Mouse (Mus musculus): ENCODE measurements at regions not wholly inside any gene's neighbourhood (a gene's known extent, or its start where the extent isn't known, plus 50 kb on each side); places are given as distances from the start of the nearest gene placed in this dataset.

DNA sequence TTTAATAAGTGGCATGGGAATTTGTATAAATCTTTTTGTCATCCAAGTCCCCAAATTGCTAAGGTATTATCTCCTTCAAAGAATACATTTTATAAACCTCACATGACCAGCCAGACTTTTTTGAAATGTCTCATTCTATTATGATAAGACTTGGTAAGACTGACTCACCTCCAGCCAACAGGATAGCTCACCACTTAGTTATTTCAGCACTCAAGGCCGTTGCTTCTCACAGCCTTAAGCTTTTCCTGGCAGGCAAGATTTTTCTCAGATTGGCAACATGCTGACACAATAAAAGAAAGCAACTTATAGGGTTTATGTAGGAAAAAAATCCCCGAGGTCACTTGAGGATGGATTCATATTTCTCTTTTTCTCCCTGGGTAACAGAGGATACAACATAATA is 935.9 kb upstream of the Acvr2a start:
- no peak overlapping the region for H3K9ac ChIP-seq (replicated peaks; ENCODE audit: low read length, poor library complexity, severe bottlenecking)
- TF ChIP-seq CTCF (IDR thresholded peaks at IDR 0.05) = no peak
- H3K4me2 ChIP-seq (ENCODE audit: low read depth, low read length, poor library complexity, severe bottlenecking) = no peak overlapping the region
- DNase-seq (ENCODE audit: low spot score) = no peak
- no peaks in the 10 kb centered on the region for H3K27me3 ChIP-seq (ENCODE audit: insufficient read depth, low read length)
- no peaks in the 10 kb centered on the region for H3K9me3 ChIP-seq (ENCODE audit: low read length)
- H3K27ac ChIP-seq (ENCODE audit: low read depth, low read length) = no peak overlapping the region
- ATAC-seq (ENCODE audit: low FRiP score) = no peak
- H3K4me3 ChIP-seq (ENCODE audit: low read depth, low read length) = no peak overlapping the region
- H3K4me1 ChIP-seq (ENCODE audit: insufficient read depth, low read length) = no peaks in the 10 kb centered on the region
- H3K36me3 ChIP-seq (ENCODE audit: insufficient read depth, low read length) = no peaks in the 10 kb centered on the region
- 51% methylated on average over 2 of the region's 2 CpGs for WGBS

DNA sequence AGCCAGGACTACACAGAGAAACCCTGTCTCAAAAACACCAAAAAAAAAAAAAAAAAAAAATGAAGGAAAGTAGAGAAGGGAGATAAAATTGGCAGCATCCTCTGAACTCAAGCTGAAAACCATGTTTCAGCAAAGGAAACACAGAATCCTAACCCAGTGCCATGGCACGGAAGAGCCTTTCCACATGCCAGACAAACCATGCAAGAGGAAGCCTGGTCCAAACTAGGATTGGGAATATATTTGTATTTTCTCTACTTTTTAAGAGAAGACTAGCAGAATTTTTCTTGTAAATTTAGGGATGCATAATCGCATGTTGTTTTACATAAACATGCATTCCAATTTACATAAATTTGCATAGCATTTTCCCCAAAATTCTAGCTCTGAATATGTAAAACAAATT is 934.8 kb upstream of the Acvr2a start:
- no peak for ATAC-seq (ENCODE audit: low FRiP score)
- 87% methylated on average over 2 of the region's 2 CpGs for WGBS

DNA sequence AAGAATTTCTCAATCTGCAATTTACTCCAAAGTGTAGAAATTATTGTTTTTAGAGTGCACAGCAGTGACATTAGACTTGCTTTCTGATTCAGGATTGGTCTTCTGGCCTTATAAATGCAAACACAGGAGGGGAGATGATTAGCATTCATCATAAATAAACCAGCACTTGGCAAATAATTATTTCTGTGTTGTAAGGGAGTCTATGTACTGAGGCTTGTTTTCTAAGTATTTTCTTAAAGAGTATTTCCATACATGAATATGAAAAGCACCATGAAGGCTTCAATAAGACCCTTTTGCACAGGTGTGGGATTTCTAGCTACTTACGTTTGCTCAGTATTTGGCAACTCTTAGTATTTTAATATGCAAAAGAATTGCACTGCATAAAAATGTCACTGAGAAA is 934.1 kb upstream of the Acvr2a start:
- H3K4me1 ChIP-seq (ENCODE audit: insufficient read depth, low read length) = no peaks in the 10 kb centered on the region
- no peak overlapping the region for H3K4me2 ChIP-seq (ENCODE audit: low read depth, low read length, poor library complexity, severe bottlenecking)
- H3K36me3 ChIP-seq (ENCODE audit: insufficient read depth, low read length) = no peaks in the 10 kb centered on the region
- no peaks in the 10 kb centered on the region for H3K9me3 ChIP-seq (ENCODE audit: low read length)
- H3K4me3 ChIP-seq (ENCODE audit: low read depth, low read length) = no peak overlapping the region
- TF ChIP-seq CTCF (IDR thresholded peaks at IDR 0.05) = no peak
- H3K27me3 ChIP-seq (ENCODE audit: insufficient read depth, low read length) = no peaks in the 10 kb centered on the region
- no peak overlapping the region for H3K9ac ChIP-seq (replicated peaks; ENCODE audit: low read length, poor library complexity, severe bottlenecking)
- DNase-seq (ENCODE audit: low spot score) (no peak), ATAC-seq (ENCODE audit: low FRiP score) (no peak)
- H3K27ac ChIP-seq (ENCODE audit: low read depth, low read length) = no peak overlapping the region
- WGBS = 69% methylated on average over 1 of the region's 1 CpGs

More for the DNA sequence above, 934.8 kb upstream of the Acvr2a start:
- no peak for DNase-seq (ENCODE audit: low spot score)
- Histone ChIP-seq H3K27ac (ENCODE audit: low read depth, low read length) (no peak overlapping the region), H3K4me1 (ENCODE audit: insufficient read depth, low read length) (no peaks in the 10 kb centered on the region), H3K9me3 (ENCODE audit: low read length) (no peaks in the 10 kb centered on the region), H3K27me3 (ENCODE audit: insufficient read depth, low read length) (no peaks in the 10 kb centered on the region), H3K36me3 (ENCODE audit: insufficient read depth, low read length) (no peaks in the 10 kb centered on the region), H3K4me2 (ENCODE audit: low read depth, low read length, poor library complexity, severe bottlenecking) (no peak overlapping the region), H3K4me3 (ENCODE audit: low read depth, low read length) (no peak overlapping the region), H3K9ac (replicated peaks; ENCODE audit: low read length, poor library complexity, severe bottlenecking) (no peak overlapping the region)
- no peak for TF ChIP-seq CTCF (IDR thresholded peaks at IDR 0.05)

DNA sequence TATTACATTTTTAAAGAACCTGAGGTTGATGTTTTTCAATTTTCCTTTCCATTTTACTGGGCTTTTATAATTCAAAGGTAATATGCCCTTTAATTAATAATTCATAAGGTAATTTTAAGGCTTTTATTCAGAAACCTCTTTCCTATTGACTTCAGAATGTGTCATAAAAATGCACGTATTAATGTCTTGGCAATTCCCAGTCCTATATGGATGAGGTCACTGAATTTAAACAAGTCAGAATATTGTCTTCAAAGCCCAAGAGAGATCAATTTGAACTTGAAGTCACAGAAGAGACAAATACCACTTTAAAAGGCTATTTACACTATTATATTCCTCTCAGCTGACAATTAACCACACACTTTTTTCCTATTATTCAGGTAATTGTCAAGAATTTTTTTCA is 925.7 kb upstream of the Acvr2a start:
- no peak for ATAC-seq (ENCODE audit: low FRiP score)
- no peak for TF ChIP-seq CTCF (IDR thresholded peaks at IDR 0.05)
- Histone ChIP-seq H3K9me3 (ENCODE audit: low read length) (no peaks in the 10 kb centered on the region), H3K4me2 (ENCODE audit: low read depth, low read length, poor library complexity, severe bottlenecking) (no peak overlapping the region), H3K27me3 (ENCODE audit: insufficient read depth, low read length) (no peaks in the 10 kb centered on the region), H3K27ac (ENCODE audit: low read depth, low read length) (no peak overlapping the region), H3K36me3 (ENCODE audit: insufficient read depth, low read length) (no peaks in the 10 kb centered on the region), H3K4me3 (ENCODE audit: low read depth, low read length) (no peak overlapping the region), H3K9ac (replicated peaks; ENCODE audit: low read length, poor library complexity, severe bottlenecking) (no peak overlapping the region), H3K4me1 (ENCODE audit: insufficient read depth, low read length) (no peaks in the 10 kb centered on the region)
- DNase-seq (ENCODE audit: low spot score) = no peak
- 32% methylated on average over 1 of the region's 1 CpGs for WGBS

DNA sequence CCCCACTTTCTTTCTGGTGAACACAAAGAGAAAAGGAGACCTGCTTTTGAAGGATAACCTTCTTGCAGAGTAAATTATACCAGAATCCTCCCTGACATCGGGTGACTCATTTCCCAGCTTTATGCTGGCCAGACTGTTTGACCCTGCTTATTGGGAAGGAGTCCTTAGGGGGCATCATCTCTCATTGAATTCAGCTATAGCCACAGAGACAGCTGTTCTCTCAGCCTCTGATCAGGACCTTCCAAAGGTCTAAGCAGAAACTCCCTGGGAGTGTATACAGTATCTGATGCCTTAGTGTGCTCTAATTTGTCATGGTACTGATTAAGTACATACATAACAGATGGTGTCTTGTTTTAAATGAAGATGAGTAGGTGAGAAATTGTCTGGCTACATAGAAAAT is 922.5 kb upstream of the Acvr2a start:
- Histone ChIP-seq H3K36me3 (ENCODE audit: insufficient read depth, low read length) (no peaks in the 10 kb centered on the region), H3K4me1 (ENCODE audit: insufficient read depth, low read length) (no peaks in the 10 kb centered on the region), H3K4me2 (ENCODE audit: low read depth, low read length, poor library complexity, severe bottlenecking) (no peak overlapping the region), H3K9me3 (ENCODE audit: low read length) (no peaks in the 10 kb centered on the region), H3K9ac (replicated peaks; ENCODE audit: low read length, poor library complexity, severe bottlenecking) (no peak overlapping the region), H3K27ac (ENCODE audit: low read depth, low read length) (no peak overlapping the region), H3K4me3 (ENCODE audit: low read depth, low read length) (no peak overlapping the region), H3K27me3 (ENCODE audit: insufficient read depth, low read length) (no peaks in the 10 kb centered on the region)
- ATAC-seq (ENCODE audit: low FRiP score) (no peak; the same call in 1 of the 2 replicates), DNase-seq (ENCODE audit: low spot score) (peak; percentile 12)
- WGBS = 25% methylated on average over 1 of the region's 1 CpGs
- TF ChIP-seq CTCF (IDR thresholded peaks at IDR 0.05) = no peak

DNA sequence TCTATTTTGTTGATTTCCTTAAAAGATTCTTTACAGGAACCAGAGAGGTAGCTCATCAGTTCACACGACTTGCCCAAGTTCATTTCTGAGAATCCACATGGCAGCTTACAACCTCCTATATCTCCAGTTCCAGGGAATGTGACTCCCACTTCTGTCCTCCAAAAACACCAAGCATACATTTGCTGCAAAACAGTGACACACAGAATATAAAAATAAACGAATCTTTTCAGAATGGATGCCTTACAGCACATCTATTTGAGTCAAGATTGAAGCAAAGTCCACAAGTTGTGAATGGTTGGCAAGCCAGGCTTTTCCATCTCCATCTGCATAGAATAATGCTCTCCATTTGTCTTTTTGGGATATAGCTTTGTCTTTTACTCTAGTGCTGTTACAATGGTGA is 921.0 kb upstream of the Acvr2a start:
- Histone ChIP-seq H3K27me3 (ENCODE audit: insufficient read depth, low read length) (no peaks in the 10 kb centered on the region), H3K36me3 (ENCODE audit: insufficient read depth, low read length) (no peaks in the 10 kb centered on the region), H3K27ac (ENCODE audit: low read depth, low read length) (no peak overlapping the region), H3K4me1 (ENCODE audit: insufficient read depth, low read length) (no peaks in the 10 kb centered on the region), H3K9me3 (ENCODE audit: low read length) (no peaks in the 10 kb centered on the region), H3K9ac (replicated peaks; ENCODE audit: low read length, poor library complexity, severe bottlenecking) (no peak overlapping the region), H3K4me2 (ENCODE audit: low read depth, low read length, poor library complexity, severe bottlenecking) (no peak overlapping the region), H3K4me3 (ENCODE audit: low read depth, low read length) (no peak overlapping the region)
- 77% methylated on average over 2 of the region's 2 CpGs for WGBS
- TF ChIP-seq CTCF (IDR thresholded peaks at IDR 0.05) = no peak
- ATAC-seq (ENCODE audit: low FRiP score) (no peak), DNase-seq (ENCODE audit: low spot score) (no peak)

DNA sequence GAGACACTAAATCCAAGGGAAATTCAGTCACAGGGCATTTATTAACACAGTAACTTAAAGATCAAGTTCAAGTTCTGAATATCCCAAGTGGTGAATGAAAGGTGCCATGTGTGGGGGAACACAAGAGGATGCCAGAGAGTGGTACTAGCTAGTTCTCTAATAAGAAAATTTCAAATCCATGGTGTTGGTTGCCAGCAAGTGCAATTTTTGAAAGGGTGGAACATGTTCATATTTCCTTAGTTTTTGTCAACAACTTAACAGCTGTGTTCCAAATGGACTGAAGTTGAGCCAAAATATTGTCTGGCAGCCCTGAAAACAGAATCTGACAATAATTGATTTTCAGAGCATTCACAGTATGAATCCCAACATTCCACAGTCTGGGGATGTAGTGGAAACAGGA is 919.1 kb upstream of the Acvr2a start:
- H3K9ac ChIP-seq (replicated peaks; ENCODE audit: low read length, poor library complexity, severe bottlenecking) = no peak overlapping the region

More for the DNA sequence above, 919.1 kb upstream of the Acvr2a start:
- no peaks in the 10 kb centered on the region for H3K27me3 ChIP-seq (ENCODE audit: insufficient read depth, low read length)
- DNase-seq (ENCODE audit: low spot score) (no peak), ATAC-seq (ENCODE audit: low FRiP score) (no peak)
- H3K9me3 ChIP-seq (ENCODE audit: low read length) = no peaks in the 10 kb centered on the region
- no peaks in the 10 kb centered on the region for H3K4me1 ChIP-seq (ENCODE audit: insufficient read depth, low read length)
- no peak for TF ChIP-seq CTCF (IDR thresholded peaks at IDR 0.05)
- no peaks in the 10 kb centered on the region for H3K36me3 ChIP-seq (ENCODE audit: insufficient read depth, low read length)
- no peak overlapping the region for H3K27ac ChIP-seq (ENCODE audit: low read depth, low read length)
- H3K4me2 ChIP-seq (ENCODE audit: low read depth, low read length, poor library complexity, severe bottlenecking) = no peak overlapping the region
- H3K4me3 ChIP-seq (ENCODE audit: low read depth, low read length) = no peak overlapping the region
